Mouse (Mus musculus) forebrain, embryonic 15.5 days (tissue): ENCODE data around the gene Prdm16. TPM values are rescaled to one million over a fixed set of nuclear protein-coding genes. Genes with fewer than 3 reads are reported as not detected.

Experiments
- ATAC-seq: fragments of 200-750 bp; cut with Nextera tagmentation; replicated peaks from 2 replicates; pipeline ENCODE4 v1.8.0; 2017; ENCODE audit warnings: mild to moderate bottlenecking, moderate TSS enrichment, moderate library complexity
- H3K27ac ChIP-seq: fragments of 300-500 bp; sonication (generic); replicated peaks from 2 replicates; pipeline ENCODE4 v1.5.1; 2015; ENCODE audit warnings: mild to moderate bottlenecking, inconsistent platforms
- H3K27me3 ChIP-seq: fragments of 300-500 bp; sonication (generic); 2 replicates; pipeline ENCODE4 v1.6.1; 2015; ENCODE audit warnings: inconsistent platforms
- H3K36me3 ChIP-seq: fragments of 300-500 bp; sonication (generic); 2 replicates; pipeline ENCODE4 v1.6.1; 2015; ENCODE audit warnings: mild to moderate bottlenecking, inconsistent platforms
- H3K4me1 ChIP-seq: fragments of 300-500 bp; sonication (generic); 2 replicates; pipeline ENCODE4 v1.6.1; 2015; ENCODE audit warnings: inconsistent platforms
- H3K4me2 ChIP-seq: fragments of 300-500 bp; sonication (generic); replicated peaks from 2 replicates; pipeline ENCODE4 v1.6.1; 2015; ENCODE audit warnings: mild to moderate bottlenecking, inconsistent platforms
- H3K4me3 ChIP-seq: fragments of 300-500 bp; sonication (generic); 2 replicates; pipeline ENCODE4 v1.5.1; 2015; ENCODE audit warnings: mild to moderate bottlenecking, inconsistent platforms
- H3K9ac ChIP-seq: fragments of 300-500 bp; sonication (generic); replicated peaks from 2 replicates; pipeline ENCODE4 v1.6.1; 2015; ENCODE audit warnings: mild to moderate bottlenecking, inconsistent platforms
- H3K9me3 ChIP-seq: fragments of 300-500 bp; sonication (generic); 2 replicates; pipeline ENCODE4 v1.6.1; 2016; ENCODE audit warnings: inconsistent platforms
- WGBS: fragments of 180-500 bp; shearing (Covaris S2); methylation state at CpG from one replicate; pipeline ENCODE4 v1.1.7; 2015; ENCODE audit warnings: mixed read lengths; 5-methylcytosine and 5-hydroxymethylcytosine counted together
- polyA plus RNA-seq: library from polyadenylated mRNA; unstranded; fragments of >200 nt; fragmentation: Nextera tagmentation; extraction: Ambion mirVana; gene quantifications from 2 replicates; pipeline ENCODE4 v1.2.1, GENCODE M21; 2015

Prdm16 gene
- polyA plus RNA-seq, 1 experiment from 2014 or later, result 33.5 TPM

DNA sequence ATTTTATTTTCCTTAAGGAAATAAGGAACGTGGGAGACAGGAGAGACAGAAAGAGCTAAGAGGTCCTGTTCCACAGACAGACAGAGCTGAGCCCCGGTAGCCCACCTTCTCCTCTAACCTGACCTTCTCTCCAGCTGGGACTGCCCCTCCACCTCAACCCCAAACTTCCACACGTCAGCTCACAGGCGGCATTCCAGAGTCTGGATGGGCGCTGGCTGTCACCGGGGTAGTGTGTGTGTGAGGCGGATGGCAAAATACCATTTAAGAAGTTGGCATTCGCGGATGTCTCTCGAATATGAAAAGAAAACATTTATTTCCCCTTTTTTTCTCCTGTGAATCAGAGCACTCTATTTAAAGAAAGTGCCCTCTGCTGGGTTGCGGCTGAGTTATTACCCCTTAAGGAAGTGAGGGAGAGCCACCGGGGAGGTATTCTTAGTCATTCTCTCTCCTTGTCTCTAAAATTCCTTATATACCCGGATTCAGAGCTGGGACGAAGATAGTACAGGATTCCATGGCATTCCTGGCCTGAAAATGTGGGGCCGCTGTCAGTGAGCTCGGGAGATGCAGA lies 117.1 kb downstream of the Prdm16 start:
- 70% methylated on average over 16 of the region's 16 CpGs for WGBS
- Histone ChIP-seq H3K9me3 (no peaks in the 10 kb centered on the region), H3K4me2 (no peak overlapping the region), H3K4me1 (peaks cover 27% of the 10 kb centered on the region), H3K9ac (no peak overlapping the region), H3K36me3 (no peaks in the 10 kb centered on the region), H3K27me3 (no peaks in the 10 kb centered on the region), H3K27ac (no peak overlapping the region), H3K4me3 (no peak overlapping the region)
- no peak for ATAC-seq

- Histone ChIP-seq H3K36me3 (no peaks in the 10 kb centered on the region), H3K27ac (no peak overlapping the region), H3K4me3 (no peak overlapping the region), H3K4me2 (no peak overlapping the region), H3K4me1 (peaks cover 22% of the 10 kb centered on the region), H3K9ac (no peak overlapping the region), H3K27me3 (no peaks in the 10 kb centered on the region), H3K9me3 (no peaks in the 10 kb centered on the region)
- WGBS, result 90% methylated on average over 7 of the region's 7 CpGs
- ATAC-seq, result no peak
These were observed 118.7 kb downstream of the Prdm16 start for GRCm38 (mm10) chr4:154517991-154518390.

GRCm38 (mm10) chr4:154516470-154516869 lies 120.2 kb downstream of the Prdm16 start:
- peaks cover 35% of the 10 kb centered on the region for H3K4me1 ChIP-seq
- no peaks in the 10 kb centered on the region for H3K36me3 ChIP-seq
- H3K9me3 ChIP-seq, result no peaks in the 10 kb centered on the region
- no peak overlapping the region for H3K4me2 ChIP-seq
- H3K9ac ChIP-seq, result no peak overlapping the region
- ATAC-seq, result no peak
- WGBS, result 30% methylated on average over 8 of the region's 8 CpGs
- H3K27me3 ChIP-seq, result no peaks in the 10 kb centered on the region
- H3K4me3 ChIP-seq, result no peak overlapping the region
- H3K27ac ChIP-seq, result no peak overlapping the region

DNA sequence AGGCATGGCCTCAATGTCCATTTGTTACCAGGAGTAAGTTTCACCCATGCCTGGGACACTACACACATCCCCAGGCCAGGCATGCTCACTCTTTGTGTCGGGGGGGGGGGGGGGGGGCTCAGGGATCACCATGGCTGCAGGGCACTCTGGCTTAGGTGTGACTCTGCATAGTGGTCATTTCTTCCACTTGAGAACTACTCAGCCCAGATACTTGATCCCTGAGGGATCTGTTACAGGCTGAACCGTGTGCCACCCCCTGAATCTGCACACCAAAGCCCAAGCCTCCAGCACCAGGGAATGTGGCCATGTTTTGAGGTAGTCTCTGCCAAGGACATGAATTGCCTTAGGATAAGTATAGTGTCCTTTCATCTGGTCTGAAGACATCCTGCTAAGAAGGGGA lies 123.0 kb downstream of the Prdm16 start:
- Histone ChIP-seq H3K27me3 (peaks cover 3% of the 10 kb centered on the region; the same call in 1 of the 2 replicates), H3K4me1 (peaks cover 40% of the 10 kb centered on the region), H3K4me2 (no peak overlapping the region), H3K9me3 (no peaks in the 10 kb centered on the region), H3K36me3 (no peaks in the 10 kb centered on the region), H3K27ac (no peak overlapping the region), H3K4me3 (no peak overlapping the region), H3K9ac (no peak overlapping the region)
- no peak for ATAC-seq
- WGBS, result 20% methylated on average over 2 of the region's 2 CpGs

GRCm38 (mm10) chr4:154512518-154513090 lies 124.1 kb downstream of the Prdm16 start:
- Histone ChIP-seq H3K27ac (peak overlapping the region; percentile 67), H3K9ac (no peak overlapping the region), H3K9me3 (no peaks in the 10 kb centered on the region), H3K36me3 (no peaks in the 10 kb centered on the region), H3K27me3 (peaks cover 3% of the 10 kb centered on the region; the same call in 1 of the 2 replicates), H3K4me3 (no peak overlapping the region), H3K4me1 (peaks cover 46% of the 10 kb centered on the region), H3K4me2 (peak overlapping the region; percentile 5; the same call in 1 of the 2 replicates)
- 4% methylated on average over 15 of the region's 15 CpGs for WGBS
- peak; percentile 53; the same call in 1 of the 2 replicates for ATAC-seq

DNA sequence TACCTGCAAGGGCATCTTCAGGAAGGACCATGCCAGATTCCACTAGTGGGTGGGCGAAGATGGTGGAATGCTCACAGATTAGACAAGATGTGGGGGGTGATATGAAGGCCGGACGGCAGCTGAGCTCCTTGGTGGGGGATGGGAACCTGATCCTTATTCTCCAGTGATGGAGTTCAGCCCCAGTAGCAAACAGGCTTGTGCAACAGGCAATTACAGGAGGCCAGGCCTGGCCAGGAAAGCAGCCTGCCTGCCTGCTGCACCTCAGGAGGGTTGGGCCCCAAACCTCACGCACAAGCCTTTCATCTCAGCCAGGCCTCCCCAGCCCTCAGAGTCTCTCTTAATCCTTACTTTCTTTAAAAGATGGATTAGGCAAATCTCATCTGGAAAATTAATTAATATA lies 124.9 kb downstream of the Prdm16 start:
- WGBS, result 22% methylated on average over 4 of the region's 4 CpGs

GRCm38 (mm10) chr4:154506774-154507435 lies 129.8 kb downstream of the Prdm16 start:
- peak overlapping the region; percentile 40 for H3K4me2 ChIP-seq
- H3K27ac ChIP-seq, result peak overlapping the region; percentile 76
- peaks cover 70% of the 10 kb centered on the region for H3K4me1 ChIP-seq
- no peaks in the 10 kb centered on the region for H3K9me3 ChIP-seq
- ATAC-seq, result peak; percentile 56
- peak overlapping the region; percentile 8 for H3K4me3 ChIP-seq
- 1% methylated on average over 20 of the region's 20 CpGs for WGBS
- peaks cover 3% of the 10 kb centered on the region; the same call in 1 of the 2 replicates for H3K27me3 ChIP-seq
- H3K9ac ChIP-seq, result 0 out of 2 replicates have a peak overlapping the region, but pooled peaks have one; percentile 18
- no peaks in the 10 kb centered on the region for H3K36me3 ChIP-seq

More for the DNA sequence above, 124.9 kb downstream of the Prdm16 start:
- Histone ChIP-seq H3K36me3 (no peaks in the 10 kb centered on the region), H3K27me3 (peaks cover 3% of the 10 kb centered on the region; the same call in 1 of the 2 replicates), H3K9ac (no peak overlapping the region), H3K9me3 (no peaks in the 10 kb centered on the region), H3K27ac (0 out of 2 replicates have a peak overlapping the region, but pooled peaks have one; percentile 8), H3K4me3 (no peak overlapping the region), H3K4me1 (peaks cover 51% of the 10 kb centered on the region), H3K4me2 (no peak overlapping the region)
- no peak for ATAC-seq

- Histone ChIP-seq H3K4me2 (no peak overlapping the region), H3K9me3 (no peaks in the 10 kb centered on the region), H3K9ac (no peak overlapping the region), H3K4me3 (no peak overlapping the region), H3K36me3 (no peaks in the 10 kb centered on the region), H3K4me1 (peaks cover 73% of the 10 kb centered on the region), H3K27ac (no peak overlapping the region), H3K27me3 (peaks cover 1% of the 10 kb centered on the region; the same call in 1 of the 2 replicates)
- no peak for ATAC-seq
- WGBS, result 87% methylated on average over 5 of the region's 5 CpGs
These were observed 131.4 kb downstream of the Prdm16 start for GRCm38 (mm10) chr4:154505313-154505712.

DNA sequence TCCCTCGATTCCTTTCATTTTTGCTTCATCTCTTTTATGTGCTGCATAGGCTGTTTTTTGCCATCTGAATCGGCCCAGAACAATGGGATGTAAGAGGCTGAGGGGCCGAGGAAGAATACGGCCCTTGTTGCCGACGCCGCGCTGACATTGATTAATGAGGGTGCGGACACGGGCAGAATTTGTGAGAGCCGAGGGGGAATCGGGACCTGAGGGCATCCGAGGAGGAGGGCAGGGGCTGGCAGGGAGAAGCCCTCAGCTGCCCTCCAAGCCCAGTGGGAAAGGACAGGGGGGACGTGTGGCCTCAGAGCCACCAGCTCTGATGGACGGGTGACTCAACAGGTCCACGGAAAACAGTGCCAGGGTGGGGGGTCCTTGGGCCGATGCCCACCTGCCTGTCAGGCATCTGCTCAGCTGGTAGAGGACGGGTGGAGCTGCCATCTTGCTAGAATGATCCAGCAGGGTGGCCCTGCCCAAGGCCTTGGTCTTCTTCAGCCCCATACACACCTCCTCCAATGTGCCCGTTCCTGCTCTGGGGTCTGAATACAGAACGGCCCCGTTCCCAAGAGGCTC lies 133.3 kb downstream of the Prdm16 start:
- no peaks in the 10 kb centered on the region for H3K36me3 ChIP-seq
- ATAC-seq, result no peak; the same call in 1 of the 2 replicates
- H3K4me3 ChIP-seq, result peak overlapping the region; percentile 10; the same call in 1 of the 2 replicates
- H3K27ac ChIP-seq, result peak overlapping the region; percentile 93
- H3K9ac ChIP-seq, result peak overlapping the region; percentile 22
- H3K27me3 ChIP-seq, result no peaks in the 10 kb centered on the region
- no peaks in the 10 kb centered on the region for H3K9me3 ChIP-seq
- H3K4me2 ChIP-seq, result peak overlapping the region; percentile 30
- WGBS, result 7% methylated on average over 21 of the region's 21 CpGs
- H3K4me1 ChIP-seq, result peaks cover 86% of the 10 kb centered on the region

- H3K4me2 ChIP-seq, result peak overlapping the region; percentile 30
- no peaks in the 10 kb centered on the region for H3K27me3 ChIP-seq
- H3K27ac ChIP-seq, result peak overlapping the region; percentile 93
- peaks cover 90% of the 10 kb centered on the region for H3K4me1 ChIP-seq
- ATAC-seq, result no peak
- no peaks in the 10 kb centered on the region for H3K9me3 ChIP-seq
- H3K36me3 ChIP-seq, result no peaks in the 10 kb centered on the region
- H3K9ac ChIP-seq, result peak overlapping the region; percentile 22; the same call in 1 of the 2 replicates
- no peak overlapping the region for H3K4me3 ChIP-seq
- 27% methylated on average over 16 of the region's 16 CpGs for WGBS
These were observed 134.2 kb downstream of the Prdm16 start for GRCm38 (mm10) chr4:154502403-154503000.

- Histone ChIP-seq H3K36me3 (no peaks in the 10 kb centered on the region), H3K27me3 (no peaks in the 10 kb centered on the region), H3K4me2 (no peak overlapping the region), H3K4me3 (no peak overlapping the region), H3K4me1 (peaks cover 85% of the 10 kb centered on the region), H3K9ac (peak overlapping the region; percentile 1; the same call in 1 of the 2 replicates), H3K27ac (peak overlapping the region; percentile 93), H3K9me3 (no peaks in the 10 kb centered on the region)
- 37% methylated on average over 9 of the region's 9 CpGs for WGBS
- ATAC-seq, result no peak
These were observed 136.0 kb downstream of the Prdm16 start for GRCm38 (mm10) chr4:154500695-154501094.
